Mouse (Mus musculus) liver, adult 2 months (tissue): ENCODE results near the gene Gemin7.

ENCODE experiments used
- CTCF ChIP-seq: fragments of 200-500 bp; IDR thresholded peaks from 2 replicates; pipeline ENCODE4 v1.5.1; 2011; ENCODE audit warnings: low read depth, low read length, control low read depth
- POLR2A ChIP-seq: fragments of 200-500 bp; IDR thresholded peaks from 2 replicates; pipeline ENCODE4 v1.6.1; 2011; ENCODE audit warnings: low read length, control low read depth; ENCODE audit not compliant: insufficient read depth; ENCODE audit errors: extremely low read depth

GRCm38 (mm10) chr7:19572926-19573775 is 4.2 kb downstream of the Gemin7 start:
- TF ChIP-seq POLR2A (peak; percentile 62; the same call in 1 of the 2 replicates), CTCF (no peak; the same call in 1 of the 2 replicates)
